Mouse (Mus musculus): Measurements from ENCODE around the gene Spa17. TPM values are rescaled to one million over a fixed set of nuclear protein-coding genes. Genes with fewer than 3 reads are reported as not detected.

The Spa17 gene
- total and polyA plus RNA-seq, 2 experiments from 2014 or later = 13.8 to 14.0 TPM

DNA sequence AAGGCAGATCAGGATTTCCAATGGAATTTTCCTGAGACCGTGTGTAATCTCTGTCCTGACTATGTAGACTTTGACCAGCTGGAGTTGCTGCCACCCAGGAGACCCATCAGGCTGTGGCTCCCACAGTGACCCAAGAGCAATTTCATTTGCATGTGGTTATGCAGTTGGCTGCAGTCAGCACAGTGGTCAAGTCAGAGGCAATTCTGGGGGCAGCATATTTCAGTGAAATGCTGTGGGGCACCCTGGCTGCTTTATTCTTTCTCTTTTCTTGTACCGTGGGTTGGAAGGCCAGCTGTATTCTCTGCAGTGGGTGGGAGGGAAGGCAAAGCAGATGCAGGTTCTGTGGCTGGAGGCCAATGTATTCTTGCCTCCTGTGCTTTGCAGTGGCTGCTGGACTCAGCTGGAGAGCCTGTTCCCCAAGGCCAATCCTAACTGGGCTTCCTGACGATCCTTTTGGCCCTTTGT lies 12.6 kb upstream of the Spa17 start:
- H3K27me3 ChIP-seq (ENCODE audit: control insufficient read depth, insufficient read depth, low read length) = no peaks in the 10 kb centered on the region
- DNase-seq (ENCODE audit: low spot score) = no peak
- TF ChIP-seq CTCF (IDR thresholded peaks at IDR 0.05; ENCODE audit: low read depth) (no peak), EP300 (IDR thresholded peaks at IDR 0.05; ENCODE audit: low read depth) (no peak)
- 28% methylated on average over 3 of the region's 3 CpGs for whole genome bisulfite sequencing
- H3K27ac ChIP-seq (ENCODE audit: low read depth) = no peak overlapping the region
- no peak overlapping the region for H3K9ac ChIP-seq (replicated peaks; ENCODE audit: low read depth, low read length)
- H3K9me3 ChIP-seq (replicated peaks; ENCODE audit: control insufficient read depth, low read length) = no peaks in the 10 kb centered on the region
- no peak overlapping the region for H3K4me2 ChIP-seq (ENCODE audit: low read depth, low read length)
- peaks cover 5% of the 10 kb centered on the region; the same call in 1 of the 2 replicates for H3K4me1 ChIP-seq (ENCODE audit: control insufficient read depth, insufficient read depth)
- H3K36me3 ChIP-seq (replicated peaks; ENCODE audit: control insufficient read depth, insufficient read depth, low read length) = no peaks in the 10 kb centered on the region
- no peak for ATAC-seq (ENCODE audit: insufficient read depth, low read depth)
- no peak overlapping the region for H3K4me3 ChIP-seq (ENCODE audit: low read depth, low read length)

DNA sequence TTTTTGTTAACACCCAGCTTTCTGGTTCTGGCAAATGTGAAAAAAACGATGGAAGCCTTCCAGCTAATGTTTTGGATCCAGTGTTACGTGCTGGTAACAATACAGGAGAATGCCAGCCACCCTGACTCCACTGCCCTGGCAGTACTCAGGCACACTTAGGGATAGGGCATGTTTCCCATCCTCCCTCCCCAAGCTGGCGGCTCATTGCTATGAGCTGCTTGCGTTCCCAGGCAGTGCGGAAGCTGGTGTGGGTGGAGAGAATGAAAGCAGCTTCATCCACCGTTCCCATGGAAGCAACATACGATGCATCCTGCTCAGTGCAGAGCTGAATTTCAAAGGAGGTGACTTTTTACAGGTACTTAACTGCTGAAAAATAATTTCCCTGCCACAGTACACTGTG lies 12.1 kb upstream of the Spa17 start:
- Histone ChIP-seq H3K27ac (ENCODE audit: low read depth) (no peak overlapping the region), H3K9ac (replicated peaks; ENCODE audit: low read depth, low read length) (no peak overlapping the region; the same call in 1 of the 2 replicates), H3K4me3 (ENCODE audit: low read depth, low read length) (no peak overlapping the region), H3K9me3 (replicated peaks; ENCODE audit: control insufficient read depth, low read length) (no peaks in the 10 kb centered on the region), H3K27me3 (ENCODE audit: control insufficient read depth, insufficient read depth, low read length) (no peaks in the 10 kb centered on the region), H3K36me3 (replicated peaks; ENCODE audit: control insufficient read depth, insufficient read depth, low read length) (no peaks in the 10 kb centered on the region), H3K4me1 (ENCODE audit: control insufficient read depth, insufficient read depth) (peaks cover 5% of the 10 kb centered on the region; the same call in 1 of the 2 replicates), H3K4me2 (ENCODE audit: low read depth, low read length) (no peak overlapping the region)
- ATAC-seq (ENCODE audit: insufficient read depth, low read depth) (no peak), DNase-seq (ENCODE audit: low spot score) (no peak)
- no peak for TF ChIP-seq EP300 (IDR thresholded peaks at IDR 0.05; ENCODE audit: low read depth)
- no peak for TF ChIP-seq CTCF (IDR thresholded peaks at IDR 0.05; ENCODE audit: low read depth)
- 31% methylated on average over 7 of the region's 7 CpGs for WGBS

DNA sequence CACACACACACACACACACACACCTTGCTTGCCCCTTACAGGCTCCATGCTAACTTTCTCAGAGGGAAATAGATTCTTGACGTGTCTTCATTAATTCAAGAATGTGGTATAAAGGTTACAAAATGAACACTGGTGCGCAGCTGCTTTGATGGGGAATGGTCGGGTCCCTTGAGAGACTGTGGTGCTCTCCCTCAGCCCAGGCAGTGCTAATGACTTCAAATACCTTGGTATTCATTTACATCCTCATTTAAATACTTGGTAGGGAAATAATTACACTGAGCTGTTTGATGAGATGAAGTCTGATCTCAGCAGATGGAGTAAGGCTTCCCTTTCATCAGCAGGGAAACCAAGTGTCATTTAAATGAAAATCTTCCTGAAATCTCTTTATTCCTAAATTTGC lies 11.6 kb upstream of the Spa17 start:
- Histone ChIP-seq H3K27ac (ENCODE audit: low read depth) (no peak overlapping the region), H3K4me1 (ENCODE audit: control insufficient read depth, insufficient read depth) (peaks cover 5% of the 10 kb centered on the region; the same call in 1 of the 2 replicates), H3K9ac (replicated peaks; ENCODE audit: low read depth, low read length) (no peak overlapping the region), H3K9me3 (replicated peaks; ENCODE audit: control insufficient read depth, low read length) (no peaks in the 10 kb centered on the region), H3K36me3 (replicated peaks; ENCODE audit: control insufficient read depth, insufficient read depth, low read length) (no peaks in the 10 kb centered on the region), H3K4me3 (ENCODE audit: low read depth, low read length) (no peak overlapping the region), H3K27me3 (ENCODE audit: control insufficient read depth, insufficient read depth, low read length) (no peaks in the 10 kb centered on the region), H3K4me2 (ENCODE audit: low read depth, low read length) (no peak overlapping the region)
- no peak for ATAC-seq (ENCODE audit: insufficient read depth, low read depth)
- no peak for DNase-seq (ENCODE audit: low spot score)
- 68% methylated on average over 3 of the region's 3 CpGs for WGBS
- TF ChIP-seq CTCF (IDR thresholded peaks at IDR 0.05; ENCODE audit: low read depth) (no peak), EP300 (IDR thresholded peaks at IDR 0.05; ENCODE audit: low read depth) (no peak)

DNA sequence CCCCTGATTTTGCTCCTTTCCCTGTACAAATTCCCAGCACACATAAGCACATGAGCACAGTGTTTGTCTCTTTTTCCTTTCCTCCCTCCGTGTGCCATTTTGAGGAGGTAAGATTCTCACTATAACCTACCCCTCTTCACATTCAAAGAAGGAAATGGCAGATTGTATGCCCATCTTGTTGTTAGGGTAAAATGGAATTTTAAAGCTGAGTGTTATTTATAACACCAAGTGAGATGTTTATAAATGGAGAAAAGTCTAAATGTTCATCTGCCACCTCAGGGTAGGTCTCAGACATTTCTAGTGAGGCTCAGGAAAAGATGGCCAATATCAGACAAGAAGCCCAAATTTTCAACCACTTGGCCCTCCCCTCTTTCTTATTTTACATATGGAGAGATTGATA lies 11.0 kb upstream of the Spa17 start:
- no peak for DNase-seq (ENCODE audit: low spot score)
- Histone ChIP-seq H3K27ac (ENCODE audit: low read depth) (no peak overlapping the region), H3K4me3 (ENCODE audit: low read depth, low read length) (no peak overlapping the region), H3K9me3 (replicated peaks; ENCODE audit: control insufficient read depth, low read length) (no peaks in the 10 kb centered on the region), H3K4me1 (ENCODE audit: control insufficient read depth, insufficient read depth) (peaks cover 5% of the 10 kb centered on the region; the same call in 1 of the 2 replicates), H3K9ac (replicated peaks; ENCODE audit: low read depth, low read length) (no peak overlapping the region), H3K4me2 (ENCODE audit: low read depth, low read length) (no peak overlapping the region), H3K36me3 (replicated peaks; ENCODE audit: control insufficient read depth, insufficient read depth, low read length) (no peaks in the 10 kb centered on the region), H3K27me3 (ENCODE audit: control insufficient read depth, insufficient read depth, low read length) (no peaks in the 10 kb centered on the region)
- 78% methylated on average over 1 of the region's 1 CpGs for WGBS
- no peak for TF ChIP-seq CTCF (IDR thresholded peaks at IDR 0.05; ENCODE audit: low read depth)
- no peak for TF ChIP-seq EP300 (IDR thresholded peaks at IDR 0.05; ENCODE audit: low read depth)
- ATAC-seq (ENCODE audit: insufficient read depth, low read depth) = no peak

DNA sequence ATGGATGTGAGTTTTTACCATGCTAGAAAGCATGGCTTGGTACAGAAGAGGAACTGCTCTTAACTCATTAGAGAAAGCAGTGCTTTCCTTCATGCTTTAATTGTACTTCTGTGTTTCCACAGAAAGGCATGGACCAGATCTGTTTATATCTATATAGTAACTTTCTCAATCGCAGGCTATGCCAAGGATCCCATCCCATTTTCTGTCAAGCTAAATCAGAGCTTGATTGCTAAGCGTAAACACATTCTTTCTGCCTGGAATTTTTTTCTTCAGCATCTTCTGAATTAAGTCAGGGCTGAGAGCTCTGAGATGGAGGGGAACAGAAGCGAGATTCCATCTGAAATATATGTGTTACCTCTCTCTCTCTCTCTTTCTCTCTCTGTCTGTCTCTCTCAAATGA lies 10.5 kb upstream of the Spa17 start:
- ATAC-seq (ENCODE audit: insufficient read depth, low read depth) (no peak), DNase-seq (ENCODE audit: low spot score) (no peak)
- no peak overlapping the region for H3K9ac ChIP-seq (replicated peaks; ENCODE audit: low read depth, low read length)
- WGBS = 89% methylated on average over 3 of the region's 3 CpGs
- TF ChIP-seq CTCF (IDR thresholded peaks at IDR 0.05; ENCODE audit: low read depth) = no peak
- TF ChIP-seq EP300 (IDR thresholded peaks at IDR 0.05; ENCODE audit: low read depth) = no peak
- no peaks in the 10 kb centered on the region for H3K9me3 ChIP-seq (replicated peaks; ENCODE audit: control insufficient read depth, low read length)
- H3K4me1 ChIP-seq (ENCODE audit: control insufficient read depth, insufficient read depth) = peaks cover 5% of the 10 kb centered on the region; the same call in 1 of the 2 replicates
- H3K27ac ChIP-seq (ENCODE audit: low read depth) = no peak overlapping the region
- no peaks in the 10 kb centered on the region for H3K36me3 ChIP-seq (replicated peaks; ENCODE audit: control insufficient read depth, insufficient read depth, low read length)
- H3K27me3 ChIP-seq (ENCODE audit: control insufficient read depth, insufficient read depth, low read length) = no peaks in the 10 kb centered on the region
- H3K4me3 ChIP-seq (ENCODE audit: low read depth, low read length) = no peak overlapping the region
- no peak overlapping the region for H3K4me2 ChIP-seq (ENCODE audit: low read depth, low read length)

DNA sequence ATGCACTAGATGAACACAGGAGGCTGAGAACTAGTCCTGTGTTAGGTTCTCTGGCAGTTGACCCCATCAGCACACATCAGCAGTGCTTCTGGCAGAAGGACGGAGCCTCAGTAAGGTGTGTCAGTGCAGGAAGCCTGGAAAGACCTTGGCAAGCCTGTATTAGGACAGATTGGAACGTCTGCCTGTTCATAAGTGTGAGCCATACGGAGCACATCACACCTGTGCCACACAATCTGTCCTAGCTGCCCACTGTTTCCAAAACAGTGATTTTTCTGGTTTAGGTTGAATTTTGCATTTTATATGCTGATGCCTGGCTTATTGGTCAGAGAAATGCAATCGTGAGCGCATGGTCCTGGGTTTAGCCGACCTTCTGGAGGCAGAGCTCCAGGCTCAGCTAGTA lies 7.8 kb upstream of the Spa17 start:
- 84% methylated on average over 6 of the region's 6 CpGs for WGBS
- H3K36me3 ChIP-seq (replicated peaks; ENCODE audit: control insufficient read depth, insufficient read depth, low read length) = no peaks in the 10 kb centered on the region
- no peaks in the 10 kb centered on the region for H3K27me3 ChIP-seq (ENCODE audit: control insufficient read depth, insufficient read depth, low read length)
- no peak overlapping the region for H3K4me3 ChIP-seq (ENCODE audit: low read depth, low read length)
- H3K9me3 ChIP-seq (replicated peaks; ENCODE audit: control insufficient read depth, low read length) = no peaks in the 10 kb centered on the region
- ATAC-seq (ENCODE audit: insufficient read depth, low read depth) (no peak), DNase-seq (ENCODE audit: low spot score) (no peak)
- H3K4me1 ChIP-seq (ENCODE audit: control insufficient read depth, insufficient read depth) = 0 out of 2 replicates have a peak, but pooled peaks cover 4% of the 10 kb centered on the region
- H3K27ac ChIP-seq (ENCODE audit: low read depth) = no peak overlapping the region
- no peak overlapping the region for H3K9ac ChIP-seq (replicated peaks; ENCODE audit: low read depth, low read length)
- no peak overlapping the region for H3K4me2 ChIP-seq (ENCODE audit: low read depth, low read length)
- TF ChIP-seq CTCF (IDR thresholded peaks at IDR 0.05; ENCODE audit: low read depth) (no peak), EP300 (IDR thresholded peaks at IDR 0.05; ENCODE audit: low read depth) (no peak)
